In the genomic region with DNA sequence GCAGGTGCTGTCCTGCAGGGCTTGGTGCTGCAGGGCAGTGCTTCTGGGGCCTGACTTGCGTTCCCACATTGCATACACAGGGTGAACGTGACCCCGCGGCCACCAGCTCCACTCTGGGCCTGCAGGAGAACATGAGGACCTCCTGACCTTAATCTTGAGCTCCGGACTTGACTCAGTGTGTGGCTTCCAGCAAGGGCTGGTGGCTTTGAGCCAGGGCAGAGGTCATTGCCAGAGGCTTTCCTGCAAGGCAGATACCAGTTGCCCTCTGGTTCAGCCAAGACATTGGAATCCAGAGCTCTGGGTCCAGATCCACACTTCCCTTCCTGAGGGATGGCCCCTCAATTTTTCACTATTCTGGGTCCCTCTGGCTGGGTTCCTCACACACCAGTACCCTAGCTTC, we compare ENCODE assay signal across 17 mouse cellular contexts. TPM values are rescaled to one million over a fixed set of nuclear protein-coding genes. Genes with fewer than 3 reads are reported as not detected.
DNase-seq lines count a peak whose midpoint lies in the region; ATAC-seq and TF ChIP-seq lines count a peak whose summit lies in the region.
"Had no signal": no experiment of that assay in that cellular context is flagged by ENCODE, and none has a peak within 500 bp of the region (broad histone marks: within the 10 kb centered on the region; RNA-seq: fewer than 3 reads in every experiment).

No protein-coding gene starts in this region.

- H3K27ac ChIP-seq in gastrocnemius, adult 2 months = no peak overlapping the region
- H3K27ac ChIP-seq in liver, adult 2 months (replicated peaks; ENCODE audit: insufficient read depth, low read depth, low read length) = no peak overlapping the region
- no peak overlapping the region for H3K27ac ChIP-seq in liver, embryonic 11.5 days (ENCODE audit: low read depth, low read length)
- H3K27ac ChIP-seq: forebrain, embryonic 13.5 days; hindbrain, embryonic 14.5 days; intestine, embryonic 15.5 days; lung, embryonic 15.5 days; midbrain, embryonic 15.5 days had no signal

- WGBS in liver, adult 2 months = 55% methylated on average over 5 of the region's 5 CpGs
- WGBS in liver, embryonic 11.5 days = 74% methylated on average over 5 of the region's 5 CpGs

- no peak for ATAC-seq in liver, embryonic 11.5 days (replicated peaks; ENCODE audit: low FRiP score)
- no peak for ATAC-seq in activated CD4-positive, CD25-positive, alpha-beta regulatory T cell, adult 4 months
- ATAC-seq: forebrain, embryonic 13.5 days; intestine, embryonic 15.5 days; midbrain, embryonic 15.5 days had no signal

- H3K79me2 ChIP-seq in liver, adult 2 months (ENCODE audit: control insufficient read depth, insufficient read depth, low read length) = no peaks in the 10 kb centered on the region

- no peaks in the 10 kb centered on the region for H3K27me3 ChIP-seq in liver, adult 2 months (ENCODE audit: control insufficient read depth, insufficient read depth, low read length)
- H3K27me3 ChIP-seq in liver, embryonic 11.5 days (replicated peaks; ENCODE audit: control insufficient read depth, insufficient read depth, low read length) = peaks cover 6% of the 10 kb centered on the region
- H3K27me3 ChIP-seq: intestine, embryonic 15.5 days had no signal

- no peaks in the 10 kb centered on the region for H3K36me3 ChIP-seq in liver, adult 2 months (ENCODE audit: control insufficient read depth, insufficient read depth, low read length)
- H3K36me3 ChIP-seq in liver, embryonic 11.5 days (ENCODE audit: control insufficient read depth, insufficient read depth, low read length) = no peaks in the 10 kb centered on the region
- H3K36me3 ChIP-seq: intestine, embryonic 15.5 days; lung, embryonic 15.5 days; midbrain, embryonic 15.5 days had no signal

- no peaks in the 10 kb centered on the region for H3K4me1 ChIP-seq in liver, adult 2 months (ENCODE audit: control insufficient read depth, insufficient read depth, low read length)
- 0 out of 2 replicates have a peak, but pooled peaks cover 5% of the 10 kb centered on the region for H3K4me1 ChIP-seq in liver, embryonic 11.5 days (replicated peaks; ENCODE audit: control insufficient read depth, insufficient read depth, low read length)

- no peak for TF ChIP-seq POLR2A in liver, adult 2 months (IDR thresholded peaks at IDR 0.05; ENCODE audit: extremely low read depth, insufficient read depth, low read length)

- H3K9ac ChIP-seq in liver, adult 2 months (ENCODE audit: low read depth, low read length) = no peak overlapping the region
- no peak overlapping the region for H3K9ac ChIP-seq in liver, embryonic 11.5 days (ENCODE audit: low read depth, low read length)
- H3K9ac ChIP-seq: forebrain, embryonic 13.5 days; hindbrain, embryonic 14.5 days; intestine, embryonic 15.5 days; lung, embryonic 15.5 days; midbrain, embryonic 15.5 days had no signal

- TF ChIP-seq CTCF in gastrocnemius, adult 2 months (IDR thresholded peaks at IDR 0.05) = no peak
- no peak for TF ChIP-seq CTCF in liver, adult 2 months (IDR thresholded peaks at IDR 0.05; ENCODE audit: low read depth, low read length)

- DNase-seq in adrenal gland, adult 2 months = peak; percentile 60
- no peak for DNase-seq in adrenal gland, postnatal 4 days (ENCODE audit: low spot score in 2 of 2)
- peak; percentile 57 for DNase-seq in gastrocnemius, adult 2 months
- DNase-seq in gastrocnemius, postnatal 4 days (ENCODE audit: low spot score in 2 of 2) = no peak
- DNase-seq in liver, adult 2 months (ENCODE audit: extremely low read depth, low read depth, low spot score) = peak; percentile 24
- no peak for DNase-seq in liver, embryonic 11.5 days (ENCODE audit: low spot score)
- peak; percentile 76 for DNase-seq in adipocyte (ENCODE audit: low spot score)
- DNase-seq: heart, postnatal 14 days; liver had no signal

- H3K4me2 ChIP-seq in liver, embryonic 11.5 days = no peak overlapping the region
- H3K4me2 ChIP-seq: forebrain, embryonic 13.5 days; heart, embryonic 11.5 days; hindbrain, embryonic 14.5 days; intestine, embryonic 15.5 days; lung, embryonic 15.5 days; midbrain, embryonic 15.5 days had no signal

- H3K4me3 ChIP-seq in gastrocnemius, adult 2 months = no peak overlapping the region
- no peak overlapping the region for H3K4me3 ChIP-seq in liver, adult 2 months (ENCODE audit: insufficient read depth, low read depth, low read length)
- no peak overlapping the region for H3K4me3 ChIP-seq in liver, embryonic 11.5 days (ENCODE audit: low read depth, low read length)
- H3K4me3 ChIP-seq: forebrain, embryonic 13.5 days; intestine, embryonic 15.5 days; lung, embryonic 15.5 days; megakaryocyte, embryonic 14.5 days; midbrain, embryonic 15.5 days had no signal

- intact Hi-C loops in gastrocnemius, adult 2 months (cut with DNase I) = no loop called here

- no peaks in the 10 kb centered on the region for H3K9me3 ChIP-seq in liver, embryonic 11.5 days (ENCODE audit: control insufficient read depth, low read length)
- H3K9me3 ChIP-seq: forebrain, embryonic 13.5 days; intestine, embryonic 15.5 days; lung, embryonic 15.5 days; megakaryocyte, embryonic 14.5 days; midbrain, embryonic 15.5 days had no signal

RNA-seq across cellular contexts. Expression of a gene that starts 4.8 kb away (rescaled TPM):
- 1 to 10 TPM; 1.8 to 9.8 TPM for total RNA-seq in adrenal gland, adult 2 months (2021)
- 2.2 and 3.2 TPM in 2 replicates for polyA plus RNA-seq in adrenal gland, adult 2 months (2012; rRNA removed)
- 1 to 10 TPM; 2.5 to 2.6 TPM for total RNA-seq in adrenal gland, postnatal 4 days (2021)
- under 1 TPM; 0.43 to 0.89 TPM for total RNA-seq in gastrocnemius, adult 2 months (2021)
- total RNA-seq in gastrocnemius, postnatal 4 days (2021) = 1 to 10 TPM; 5.4 to 6.2 TPM
- total RNA-seq in liver, adult 2 months (2014; rRNA removed) = 0.28 and 0.54 TPM in 2 replicates
- 0.12 and 0.24 TPM in 2 replicates for polyA plus RNA-seq in liver, adult 2 months (2012; rRNA removed)
- 2.6 and 3.0 TPM in 2 replicates for polyA plus RNA-seq in liver, embryonic 11.5 days (2014; fragmentation: Nextera tagmentation; extraction: Ambion mirVana)
- 1 to 10 TPM; 2.4 to 2.6 TPM for polyA plus RNA-seq in activated CD4-positive, CD25-positive, alpha-beta regulatory T cell, adult 4 months (2017; shearing (Covaris generic))

RNA-seq across cellular contexts. Expression of a gene that starts 15.1 kb away (rescaled TPM):
- under 1 TPM; 0.40 to 0.55 TPM for total RNA-seq in adrenal gland, adult 2 months (2021)
- 0.85 and 1.0 TPM in 2 replicates for polyA plus RNA-seq in adrenal gland, adult 2 months (2012; rRNA removed)
- total RNA-seq in adrenal gland, postnatal 4 days (2021) = 1 to 10 TPM; 1.3 to 3.2 TPM
- total RNA-seq in gastrocnemius, adult 2 months (2021) = under 1 TPM; 0.15 to 0.56 TPM
- 1 to 10 TPM; 2.3 to 3.1 TPM for total RNA-seq in gastrocnemius, postnatal 4 days (2021)
- 0.28 and 0.34 TPM in 2 replicates for total RNA-seq in liver, adult 2 months (2014; rRNA removed)
- 0.11 and 0.12 TPM in 2 replicates for polyA plus RNA-seq in liver, adult 2 months (2012; rRNA removed)
- 17.6 and 18.8 TPM in 2 replicates for polyA plus RNA-seq in liver, embryonic 11.5 days (2014; fragmentation: Nextera tagmentation; extraction: Ambion mirVana)
- polyA plus RNA-seq in activated CD4-positive, CD25-positive, alpha-beta regulatory T cell, adult 4 months (2017; shearing (Covaris generic)) = under 1 TPM in 1 of 2 experiments, not detected in 1; 0.42 TPM

RNA-seq across cellular contexts. Expression of a gene that starts 33.6 kb away (rescaled TPM):
- 1 to 10 TPM; 9.4 to 9.5 TPM for total RNA-seq in adrenal gland, adult 2 months (2021)
- polyA plus RNA-seq in adrenal gland, adult 2 months (2012; rRNA removed) = 1.6 and 1.7 TPM in 2 replicates
- 10 to 100 TPM; 15.2 to 17.2 TPM for total RNA-seq in adrenal gland, postnatal 4 days (2021)
- total RNA-seq in gastrocnemius, adult 2 months (2021) = 1 to 10 TPM; 3.2 to 3.9 TPM
- total RNA-seq in gastrocnemius, postnatal 4 days (2021) = 1 to 10 TPM; 8.6 to 10.0 TPM
- total RNA-seq in liver, adult 2 months (2014; rRNA removed) = 3.7 and 3.8 TPM in 2 replicates
- polyA plus RNA-seq in liver, adult 2 months (2012; rRNA removed) = 1.3 TPM in 2 replicates
- 11.1 and 11.8 TPM in 2 replicates for polyA plus RNA-seq in liver, embryonic 11.5 days (2014; fragmentation: Nextera tagmentation; extraction: Ambion mirVana)
- 10 to 100 TPM; 14.3 to 16.8 TPM for polyA plus RNA-seq in activated CD4-positive, CD25-positive, alpha-beta regulatory T cell, adult 4 months (2017; shearing (Covaris generic))

RNA-seq across cellular contexts. Expression of a gene that starts 53.0 kb away (rescaled TPM):
- 10 to 100 TPM in 1 of 2 experiments, 1 to 10 TPM in 1; 7.2 to 11.6 TPM for total RNA-seq in adrenal gland, adult 2 months (2021)
- 11.3 and 11.9 TPM in 2 replicates for polyA plus RNA-seq in adrenal gland, adult 2 months (2012; rRNA removed)
- total RNA-seq in adrenal gland, postnatal 4 days (2021) = 10 to 100 TPM; 16.6 to 18.3 TPM
- total RNA-seq in gastrocnemius, adult 2 months (2021) = 1 to 10 TPM; 5.1 to 6.2 TPM
- 10 to 100 TPM; 19.0 to 24.8 TPM for total RNA-seq in gastrocnemius, postnatal 4 days (2021)
- total RNA-seq in liver, adult 2 months (2014; rRNA removed) = 0.46 and 1.3 TPM in 2 replicates
- 1.8 and 2.8 TPM in 2 replicates for polyA plus RNA-seq in liver, adult 2 months (2012; rRNA removed)
- polyA plus RNA-seq in liver, embryonic 11.5 days (2014; fragmentation: Nextera tagmentation; extraction: Ambion mirVana) = 23.5 and 25.9 TPM in 2 replicates
- polyA plus RNA-seq in activated CD4-positive, CD25-positive, alpha-beta regulatory T cell, adult 4 months (2017; shearing (Covaris generic)) = 10 to 100 TPM; 66.1 to 93.0 TPM

Comparison
In these comparisons a context has a peak if more than half of its experiments do, and no peak if none do; other contexts are left out.
1. DNase-seq: peak in adrenal gland, adult 2 months (single experiment), gastrocnemius, adult 2 months (single experiment), liver, adult 2 months (single experiment) and adipocyte (single experiment); none in adrenal gland, postnatal 4 days (0 of 2), gastrocnemius, postnatal 4 days (0 of 2) and liver, embryonic 11.5 days (single experiment).